Mouse (Mus musculus) ZHBTc4 (cell line): ENCODE measurements around the gene Hypk.

Source experiments
- DNase-seq: peaks from one replicate; pipeline ENCODE4 v3.0.0-alpha.2; 2011; ENCODE audit warnings: low read depth, low spot score

Hypk gene

DNA sequence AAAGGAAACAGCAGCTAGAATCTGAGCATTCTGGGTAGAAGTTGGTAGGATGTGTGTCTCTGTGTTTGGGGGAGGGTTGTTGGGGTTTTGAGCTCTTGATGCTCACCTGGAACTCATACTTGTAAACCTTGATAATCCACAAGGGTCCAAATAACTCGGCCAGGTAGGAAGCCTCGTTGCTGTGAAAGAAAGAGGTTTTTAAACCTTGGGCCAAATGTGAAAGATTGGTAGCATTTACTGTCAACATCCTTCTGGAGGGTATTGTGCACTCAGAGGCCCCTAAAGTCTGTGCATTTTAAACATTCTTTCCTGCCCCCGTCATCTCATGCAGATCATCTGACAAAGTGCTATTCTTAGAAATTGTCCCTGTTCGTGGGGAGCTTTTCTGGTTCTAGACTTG lies at the start of gene Hypk:
TSS of gene Hypk (plus strand) at position 301 of the 400 bp plus-strand sequence.
- no peak for DNase-seq

DNA sequence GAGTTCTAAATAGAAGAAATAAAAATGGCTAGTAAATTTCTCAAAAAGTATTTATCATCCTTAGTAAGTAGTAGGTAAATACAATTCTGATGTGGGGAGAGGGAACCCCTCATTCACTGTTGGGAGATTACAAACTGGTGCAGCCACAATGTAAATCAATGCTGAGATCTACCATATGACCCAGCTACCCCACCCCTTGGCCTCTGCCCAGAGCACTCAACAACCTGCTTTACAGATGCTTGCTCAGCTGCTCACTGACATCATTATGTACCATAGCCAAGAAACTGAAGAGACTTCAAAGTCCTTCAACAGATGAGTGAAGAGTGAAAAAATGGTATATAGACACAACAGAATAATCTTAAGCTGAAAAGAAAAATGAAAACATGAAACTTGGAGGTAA lies 49.8 kb upstream of the Hypk start:
- DNase-seq: no peak

DNA sequence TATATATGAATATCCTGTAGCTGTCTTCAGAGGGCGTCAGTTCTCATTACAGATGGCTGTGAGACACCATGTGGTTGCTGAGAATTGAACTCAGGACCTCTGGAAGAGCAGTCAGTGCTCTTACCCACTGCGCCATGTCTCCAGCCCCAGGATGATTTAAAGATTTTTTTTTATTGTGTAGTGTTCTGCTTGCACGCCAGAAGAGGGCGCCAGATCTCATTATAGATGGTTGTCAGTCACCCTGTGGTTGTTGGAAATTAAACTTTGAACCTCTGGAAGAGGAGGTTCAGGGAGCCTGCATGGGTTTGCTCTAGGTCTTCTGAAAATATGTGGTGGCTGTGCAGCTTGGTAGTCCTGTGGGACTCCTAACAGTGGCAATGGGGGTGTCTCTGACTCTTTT lies 44.9 kb upstream of the Hypk start:
- peak; percentile 85 for DNase-seq

- no peak for DNase-seq
These were observed 40.2 kb upstream of the Hypk start for GRCm38 (mm10) chr2:121412843-121413386.

GRCm38 (mm10) chr2:121413387-121414042 lies 39.6 kb upstream of the Hypk start, which contains the start of the genes Pdia3 and Catsper2:
Gene Pdia3, plus strand, starts transcription at chr2:121413775.
Gene Catsper2, minus strand, starts transcription at chr2:121413792.
- peak; percentile 99 for DNase-seq

- DNase-seq: peak; percentile 81
These were observed 38.9 kb upstream of the Hypk start for GRCm38 (mm10) chr2:121414139-121414685.

DNA sequence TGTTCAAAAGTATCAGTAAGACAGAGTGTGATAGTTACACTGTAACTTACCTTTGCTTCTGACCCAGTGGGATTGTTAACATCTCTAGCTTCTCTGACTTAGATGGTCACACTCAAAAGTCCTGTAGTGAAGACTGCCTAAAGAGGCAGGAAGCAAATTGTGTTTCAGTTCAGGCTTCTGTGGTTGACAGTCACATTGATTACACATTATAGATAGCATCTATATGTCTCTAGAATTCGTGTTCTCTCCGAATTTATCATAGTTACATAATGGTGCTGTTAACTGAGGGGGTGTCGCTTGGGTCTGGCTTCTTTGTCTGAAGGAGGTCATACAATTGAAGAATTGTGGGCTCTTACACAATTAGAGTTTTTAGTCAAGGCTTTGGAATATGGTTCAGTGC lies 38.0 kb upstream of the Hypk start:
- DNase-seq: no peak

- no peak for DNase-seq
These were observed 37.5 kb upstream of the Hypk start for GRCm38 (mm10) chr2:121415591-121415990.

GRCm38 (mm10) chr2:121416356-121416755 lies 36.7 kb upstream of the Hypk start:
- no peak for DNase-seq

DNA sequence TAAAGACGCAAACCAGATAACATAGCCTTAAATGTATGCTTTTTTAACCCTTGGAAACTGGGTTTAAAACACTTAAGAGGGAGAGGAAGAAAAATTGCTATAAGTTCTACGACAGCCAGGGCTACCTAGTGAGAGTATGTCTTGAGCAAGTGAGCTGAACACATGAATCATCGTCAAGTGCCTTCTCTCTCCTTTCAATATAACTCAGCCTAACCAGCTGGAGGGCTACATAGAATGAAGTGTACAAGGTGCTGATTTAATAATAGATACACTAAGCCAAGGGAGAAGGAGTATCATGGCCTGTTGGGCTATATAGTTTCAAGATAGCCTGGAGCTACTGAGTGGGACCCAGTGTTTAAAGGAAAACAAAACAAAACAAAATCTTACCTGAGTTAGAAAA lies 34.6 kb upstream of the Hypk start:
- DNase-seq: no peak

DNA sequence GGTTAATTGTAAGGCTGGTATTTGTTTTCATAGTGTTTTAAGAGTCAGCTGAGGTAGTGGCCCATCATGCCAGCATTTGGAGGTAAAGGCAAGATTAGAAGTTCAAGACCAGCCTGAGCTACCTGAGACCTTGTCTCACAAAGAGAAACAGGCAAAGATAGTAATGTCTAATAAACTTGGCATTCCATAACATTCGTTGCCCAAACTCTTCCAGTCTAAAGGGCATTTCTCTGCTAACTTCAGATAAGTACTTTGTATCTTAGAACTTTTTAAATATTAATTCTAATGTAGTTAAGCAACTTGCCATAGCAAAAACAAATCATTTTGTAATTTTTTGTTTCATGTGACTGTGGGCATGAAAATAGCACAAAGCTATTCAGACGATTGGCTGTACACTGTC lies 29.9 kb upstream of the Hypk start:
- DNase-seq: no peak

DNA sequence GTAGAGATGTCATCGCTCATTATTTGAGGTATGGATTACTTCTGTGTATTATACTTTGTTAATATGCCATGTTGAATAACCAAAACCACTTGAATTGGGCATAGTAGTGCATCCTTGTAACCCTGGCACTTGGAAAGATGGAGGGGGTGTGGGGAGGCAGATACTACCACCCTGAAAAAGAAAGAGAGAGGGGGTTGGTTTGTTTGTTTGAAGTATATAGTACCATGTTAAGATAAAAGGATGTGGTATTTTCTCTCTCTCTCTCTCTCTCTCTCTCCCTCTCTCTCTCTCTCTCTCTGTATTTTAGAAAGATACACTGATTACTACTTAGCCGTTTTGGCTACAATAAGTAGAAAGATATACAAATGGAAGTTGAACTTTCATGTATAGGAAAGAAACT lies 27.2 kb upstream of the Hypk start:
- no peak for DNase-seq

- peak; percentile 64 for DNase-seq
These were observed 18.2 kb upstream of the Hypk start for GRCm38 (mm10) chr2:121434854-121435253.

GRCm38 (mm10) chr2:121439746-121440145 lies 13.3 kb upstream of the Hypk start:
- DNase-seq: no peak

- no peak for DNase-seq
These were observed 12.1 kb upstream of the Hypk start for GRCm38 (mm10) chr2:121440834-121441605.

GRCm38 (mm10) chr2:121441800-121442199 lies 11.3 kb upstream of the Hypk start:
- peak; percentile 22 for DNase-seq

- DNase-seq: peak; percentile 85
These were observed 10.6 kb upstream of the Hypk start for GRCm38 (mm10) chr2:121442259-121443067.

- DNase-seq: no peak
These were observed 10.1 kb upstream of the Hypk start for GRCm38 (mm10) chr2:121443068-121443349.

- DNase-seq: no peak
These were observed 8.9 kb upstream of the Hypk start, which contains the start of gene Ell3 for GRCm38 (mm10) chr2:121444178-121444577. Gene Ell3, minus strand, starts transcription at chr2:121444278.

- DNase-seq: no peak
These were observed 8.0 kb upstream of the Hypk start for GRCm38 (mm10) chr2:121445117-121445516.

GRCm38 (mm10) chr2:121446506-121446905 lies 6.6 kb upstream of the Hypk start:
- DNase-seq: no peak

DNA sequence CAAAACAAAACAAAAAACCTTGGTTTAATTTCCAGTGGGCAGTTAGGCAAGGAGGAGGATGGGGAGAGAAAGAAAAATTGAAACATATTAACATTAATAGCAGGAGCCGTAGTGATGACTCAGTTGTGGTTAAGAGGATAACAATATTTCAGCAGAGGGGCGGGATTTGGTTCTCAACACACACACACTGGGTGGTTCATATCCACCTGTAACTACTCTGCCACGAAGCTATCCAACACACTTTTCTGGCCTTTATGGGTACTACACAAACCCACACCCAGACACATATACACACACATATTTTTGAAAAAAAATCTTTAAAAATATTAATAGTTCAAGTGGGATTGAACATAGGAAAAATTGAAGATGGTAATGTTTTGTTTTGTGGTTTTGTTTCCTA lies 6.1 kb upstream of the Hypk start:
- no peak for DNase-seq
